ENCODE assay signal across 18 mouse cellular contexts in the genomic region with DNA sequence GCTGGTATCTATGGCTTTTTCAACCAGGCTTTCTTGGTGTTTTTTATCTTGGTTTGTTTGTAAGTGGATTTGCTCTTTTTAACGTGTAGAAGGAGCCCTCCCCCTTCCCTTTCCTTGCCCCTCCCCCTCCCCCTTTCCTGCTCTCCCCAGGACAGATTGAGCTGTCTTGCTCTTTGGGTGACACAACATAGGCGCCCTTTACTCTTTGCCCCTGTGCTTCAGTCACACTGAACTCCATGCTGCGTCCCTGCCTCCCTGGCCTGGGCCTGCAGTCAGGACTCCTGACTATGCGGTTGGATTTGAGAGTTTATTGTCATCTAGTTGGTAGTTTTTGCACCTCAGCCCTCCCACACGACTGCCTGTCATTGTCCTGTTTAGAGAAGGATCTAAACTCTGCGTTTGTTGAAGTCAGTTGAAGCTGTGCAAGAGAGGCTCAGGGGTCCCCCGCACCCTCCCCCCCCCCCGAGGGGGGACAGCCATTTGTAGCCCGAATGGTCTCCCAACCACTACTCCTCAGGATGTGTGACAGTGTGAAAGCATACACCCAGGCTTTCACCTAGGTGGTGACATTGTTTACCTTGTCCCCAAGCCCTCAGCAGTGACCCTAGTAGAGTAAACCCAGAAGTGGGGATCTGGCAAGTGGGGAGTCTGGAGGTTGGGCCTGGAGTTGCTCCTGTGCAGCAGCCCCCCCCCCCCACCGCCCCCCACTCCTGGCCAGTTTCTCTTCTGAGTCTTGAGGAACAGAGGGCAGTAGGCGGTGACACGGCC.
DNase-seq lines count a peak whose midpoint lies in the region; ATAC-seq lines count a peak whose summit lies in the region.
"Had no signal": no experiment of that assay in that cellular context is flagged by ENCODE, and none has a peak within 500 bp of the region (broad histone marks: within the 10 kb centered on the region; RNA-seq: fewer than 3 reads in every experiment).

No protein-coding gene starts in this region.

- H3K4me3 ChIP-seq in limb, embryonic 12.5 days (replicated peaks), result no peak overlapping the region
- no peak overlapping the region for H3K4me3 ChIP-seq in limb, embryonic 10.5 days
- H3K4me3 ChIP-seq in intestine, embryonic 16.5 days (ENCODE audit: low read length), result no peak overlapping the region
- no peak overlapping the region for H3K4me3 ChIP-seq in kidney, embryonic 16.5 days (ENCODE audit: low read length)
- H3K4me3 ChIP-seq in liver, embryonic 16.5 days (ENCODE audit: low read depth, low read length), result no peak overlapping the region
- H3K4me3 ChIP-seq: erythroblast, embryonic 14.5 days; heart, adult 2 months; limb, embryonic 13.5 days; midbrain, embryonic 12.5 days had no signal

- H3K27me3 ChIP-seq in limb, embryonic 12.5 days, result peaks cover 8% of the 10 kb centered on the region
- no peaks in the 10 kb centered on the region for H3K27me3 ChIP-seq in limb, embryonic 10.5 days (ENCODE audit: low read depth, poor library complexity, severe bottlenecking)
- H3K27me3 ChIP-seq in intestine, embryonic 16.5 days (replicated peaks; ENCODE audit: control insufficient read depth, insufficient read depth, low read length), result no peaks in the 10 kb centered on the region
- no peaks in the 10 kb centered on the region for H3K27me3 ChIP-seq in kidney, embryonic 16.5 days (ENCODE audit: insufficient read depth, low read length)
- H3K27me3 ChIP-seq in liver, embryonic 16.5 days (ENCODE audit: control insufficient read depth, insufficient read depth, low read depth, low read length), result no peaks in the 10 kb centered on the region
- H3K27me3 ChIP-seq: CH12.LX; midbrain, embryonic 12.5 days had no signal

- peaks cover 29% of the 10 kb centered on the region for H3K4me1 ChIP-seq in limb, embryonic 12.5 days (replicated peaks)
- H3K4me1 ChIP-seq in limb, embryonic 10.5 days, result peaks cover 35% of the 10 kb centered on the region
- 0 out of 2 replicates have a peak, but pooled peaks cover 9% of the 10 kb centered on the region for H3K4me1 ChIP-seq in intestine, embryonic 16.5 days (ENCODE audit: control insufficient read depth, insufficient read depth, low read length)
- no peaks in the 10 kb centered on the region for H3K4me1 ChIP-seq in kidney, embryonic 16.5 days (ENCODE audit: insufficient read depth, low read length)
- H3K4me1 ChIP-seq in liver, embryonic 16.5 days (ENCODE audit: control insufficient read depth, low read depth, low read length), result no peaks in the 10 kb centered on the region
- H3K4me1 ChIP-seq: midbrain, embryonic 12.5 days had no signal

- WGBS in limb, embryonic 12.5 days, result 29% methylated on average over 12 of the region's 12 CpGs
- 34% methylated on average over 12 of the region's 12 CpGs for WGBS in limb, embryonic 10.5 days
- WGBS in intestine, embryonic 16.5 days, result 39% methylated on average over 12 of the region's 12 CpGs
- WGBS in kidney, embryonic 16.5 days, result 36% methylated on average over 12 of the region's 12 CpGs
- WGBS in liver, embryonic 16.5 days (ENCODE audit: insufficient replicate concordance), result 37% methylated on average over 12 of the region's 12 CpGs

- no peak overlapping the region for H3K9ac ChIP-seq in limb, embryonic 12.5 days (replicated peaks)
- no peak overlapping the region for H3K9ac ChIP-seq in intestine, embryonic 16.5 days (ENCODE audit: low read depth, low read length)
- no peak overlapping the region for H3K9ac ChIP-seq in kidney, embryonic 16.5 days (replicated peaks; ENCODE audit: low read length)
- H3K9ac ChIP-seq in liver, embryonic 16.5 days (ENCODE audit: low read depth, low read length), result no peak overlapping the region
- H3K9ac ChIP-seq: forebrain, postnatal 0 days; limb, embryonic 13.5 days; midbrain, embryonic 12.5 days had no signal

- no peak for DNase-seq in limb, embryonic 10.5 days (ENCODE audit: low spot score)
- no peak for DNase-seq in B cell, adult 2 months
- DNase-seq in adrenal gland, adult 2 months, result no peak
- DNase-seq in urinary bladder, postnatal 14 days (ENCODE audit: low spot score), result no peak
- DNase-seq: cerebellum, postnatal 36 days; forebrain, postnatal 0 days; heart, adult 2 months; layer of hippocampus, adult 9-11 months; lung, postnatal 36 days; thymus, postnatal 4 days had no signal

- no peak overlapping the region for H3K4me2 ChIP-seq in limb, embryonic 12.5 days
- H3K4me2 ChIP-seq in intestine, embryonic 16.5 days (ENCODE audit: low read depth, low read length), result no peak overlapping the region
- no peak overlapping the region for H3K4me2 ChIP-seq in kidney, embryonic 16.5 days (replicated peaks; ENCODE audit: low read depth, low read length)
- H3K4me2 ChIP-seq in liver, embryonic 16.5 days (ENCODE audit: low read depth, low read length), result no peak overlapping the region
- H3K4me2 ChIP-seq: limb, embryonic 13.5 days; midbrain, embryonic 12.5 days had no signal

- peak; percentile 53; the same call in 1 of the 2 replicates for ATAC-seq in limb, embryonic 12.5 days (ENCODE audit: insufficient number of reproducible peaks, insufficient read depth, low FRiP score, low TSS enrichment, low read depth)
- ATAC-seq in intestine, embryonic 16.5 days, result peak; percentile 83
- ATAC-seq in kidney, embryonic 16.5 days (ENCODE audit: low FRiP score, low TSS enrichment), result peak; percentile 82
- peak; percentile 81 for ATAC-seq in liver, embryonic 16.5 days (ENCODE audit: low read depth)
- ATAC-seq: forebrain, postnatal 0 days had no signal

- H3K9me3 ChIP-seq in limb, embryonic 12.5 days, result no peaks in the 10 kb centered on the region
- no peaks in the 10 kb centered on the region for H3K9me3 ChIP-seq in limb, embryonic 10.5 days (replicated peaks)
- H3K9me3 ChIP-seq in intestine, embryonic 16.5 days (ENCODE audit: control insufficient read depth, low read length), result no peaks in the 10 kb centered on the region
- H3K9me3 ChIP-seq in kidney, embryonic 16.5 days (ENCODE audit: low read length), result no peaks in the 10 kb centered on the region
- no peaks in the 10 kb centered on the region for H3K9me3 ChIP-seq in liver, embryonic 16.5 days (replicated peaks; ENCODE audit: control insufficient read depth, low read length)
- H3K9me3 ChIP-seq: limb, embryonic 13.5 days; midbrain, embryonic 12.5 days had no signal

- no peaks in the 10 kb centered on the region for H3K36me3 ChIP-seq in limb, embryonic 12.5 days
- H3K36me3 ChIP-seq in limb, embryonic 10.5 days, result no peaks in the 10 kb centered on the region
- H3K36me3 ChIP-seq in intestine, embryonic 16.5 days (ENCODE audit: control insufficient read depth, insufficient read depth, low read length), result no peaks in the 10 kb centered on the region
- H3K36me3 ChIP-seq in kidney, embryonic 16.5 days (ENCODE audit: insufficient read depth, low read length), result no peaks in the 10 kb centered on the region
- no peaks in the 10 kb centered on the region for H3K36me3 ChIP-seq in liver, embryonic 16.5 days (ENCODE audit: control insufficient read depth, insufficient read depth)

- H3K27ac ChIP-seq in limb, embryonic 12.5 days, result no peak overlapping the region
- H3K27ac ChIP-seq in limb, embryonic 10.5 days, result no peak overlapping the region
- no peak overlapping the region for H3K27ac ChIP-seq in intestine, embryonic 16.5 days (ENCODE audit: low read length)
- H3K27ac ChIP-seq in kidney, embryonic 16.5 days (ENCODE audit: low read length), result no peak overlapping the region
- no peak overlapping the region for H3K27ac ChIP-seq in liver, embryonic 16.5 days (ENCODE audit: low read length)
- H3K27ac ChIP-seq: heart, adult 2 months; limb, embryonic 13.5 days; midbrain, embryonic 12.5 days had no signal
